Mouse (Mus musculus) cerebellum, adult 2 months (tissue): Measurements from ENCODE around the gene St8sia1. TPM values are rescaled to one million over a fixed set of nuclear protein-coding genes. Genes with fewer than 3 reads are reported as not detected.

Source experiments
- DNase-seq, 2 experiments: peaks; one replicate each; pipeline ENCODE4 v3.0.0; 2021
- H3K27ac ChIP-seq: fragments of 200-500 bp; 2 replicates; pipeline ENCODE4 v1.5.1; 2012; ENCODE audit warnings: low read length, control low read depth, inconsistent platforms; ENCODE audit not compliant: insufficient read depth
- H3K27me3 ChIP-seq: fragments of 200-500 bp; 2 replicates; pipeline ENCODE4 v1.6.1; 2012; ENCODE audit warnings: inconsistent platforms, mild to moderate bottlenecking, low read length, moderate library complexity; ENCODE audit not compliant: control insufficient read depth, insufficient read depth
- H3K4me1 ChIP-seq: fragments of 200-500 bp; 2 replicates; pipeline ENCODE4 v1.6.1; 2011; ENCODE audit warnings: low read length; ENCODE audit not compliant: control insufficient read depth, insufficient read depth
- H3K4me3 ChIP-seq: fragments of 200-500 bp; replicated peaks from 2 replicates; pipeline ENCODE3; 2011; ENCODE audit warnings: mild to moderate bottlenecking, low read depth, low read length, control low read depth; ENCODE audit not compliant: insufficient read depth
- CTCF ChIP-seq: fragments of 200-500 bp; IDR thresholded peaks from 2 replicates; pipeline ENCODE4 v1.5.1; 2011; ENCODE audit warnings: low read depth, mild to moderate bottlenecking, control low read depth, low read length, moderate library complexity, borderline replicate concordance; ENCODE audit not compliant: insufficient read depth
- POLR2A ChIP-seq: fragments of 200-500 bp; IDR thresholded peaks from 2 replicates; pipeline ENCODE4 v1.6.1; 2011; ENCODE audit warnings: low read length, control low read depth, borderline replicate concordance; ENCODE audit not compliant: insufficient read depth
- WGBS: fragments of 180-500 bp; shearing (Covaris S2); methylation state at CpG from one replicate; pipeline ENCODE4 v1.1.7; 2018; 5-methylcytosine and 5-hydroxymethylcytosine counted together
- polyA plus RNA-seq: library from polyadenylated mRNA; depleted of rRNA; stranded (reverse); fragments of >200 nt; gene quantifications from 2 replicates; pipeline ENCODE4 v1.2.3, GENCODE M21; 2012

St8sia1 gene
- polyA plus RNA-seq, 1 experiment = 22.2 TPM

DNA sequence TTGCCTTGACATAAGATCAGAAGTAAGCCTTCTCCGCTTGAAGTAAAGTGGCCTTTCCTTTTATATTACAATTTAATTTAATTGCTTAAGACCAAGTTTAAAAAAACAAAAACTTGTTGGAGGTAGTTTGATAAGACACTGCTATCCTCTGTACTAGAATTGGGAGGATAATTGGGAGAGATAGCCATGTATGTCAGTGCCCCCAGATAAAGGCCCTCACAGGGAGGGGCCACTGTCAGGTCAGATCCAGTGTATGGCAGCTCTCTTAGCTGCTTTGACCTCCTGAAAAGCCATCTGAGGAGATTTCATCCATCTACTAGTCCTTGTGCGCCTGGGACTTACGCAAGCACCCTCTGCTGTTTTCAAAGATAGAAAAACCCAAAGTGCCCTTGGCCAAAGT lies 9.0 kb downstream of the St8sia1 start:
- TF ChIP-seq POLR2A = no peak
- TF ChIP-seq CTCF = no peak
- Histone ChIP-seq H3K27ac (no peak overlapping the region), H3K4me1 (peaks cover 10% of the 10 kb centered on the region), H3K4me3 (no peak overlapping the region), H3K27me3 (no peaks in the 10 kb centered on the region)
- 98% methylated on average over 3 of the region's 3 CpGs for whole genome bisulfite sequencing
- peak in 1 of 2 experiments; percentile 6 for DNase-seq

DNA sequence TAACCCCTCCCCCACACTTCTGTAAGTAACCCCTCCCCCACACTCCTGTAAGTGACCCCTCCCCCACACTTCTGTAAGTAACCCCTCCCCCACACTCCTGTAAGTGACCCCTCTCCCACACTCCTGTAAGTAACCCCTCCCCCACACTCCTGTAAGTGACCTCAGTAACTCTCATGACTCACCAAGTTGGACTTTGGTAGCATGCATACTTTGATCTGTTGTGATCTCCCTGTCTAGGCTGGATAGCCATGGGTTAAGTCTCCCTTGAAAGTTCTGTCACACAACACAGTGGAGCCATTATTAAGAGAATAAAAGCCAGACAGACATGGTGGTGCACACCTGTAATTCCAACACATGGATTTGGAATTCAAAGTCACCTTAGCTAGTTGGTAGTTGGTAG lies 11.1 kb downstream of the St8sia1 start:
- TF ChIP-seq CTCF (no peak), POLR2A (no peak)
- peaks cover 16% of the 10 kb centered on the region for H3K4me1 ChIP-seq
- no peak overlapping the region for H3K27ac ChIP-seq
- H3K27me3 ChIP-seq = no peaks in the 10 kb centered on the region
- H3K4me3 ChIP-seq = no peak overlapping the region
- peak in 1 of 2 experiments; percentile 3 for DNase-seq

DNA sequence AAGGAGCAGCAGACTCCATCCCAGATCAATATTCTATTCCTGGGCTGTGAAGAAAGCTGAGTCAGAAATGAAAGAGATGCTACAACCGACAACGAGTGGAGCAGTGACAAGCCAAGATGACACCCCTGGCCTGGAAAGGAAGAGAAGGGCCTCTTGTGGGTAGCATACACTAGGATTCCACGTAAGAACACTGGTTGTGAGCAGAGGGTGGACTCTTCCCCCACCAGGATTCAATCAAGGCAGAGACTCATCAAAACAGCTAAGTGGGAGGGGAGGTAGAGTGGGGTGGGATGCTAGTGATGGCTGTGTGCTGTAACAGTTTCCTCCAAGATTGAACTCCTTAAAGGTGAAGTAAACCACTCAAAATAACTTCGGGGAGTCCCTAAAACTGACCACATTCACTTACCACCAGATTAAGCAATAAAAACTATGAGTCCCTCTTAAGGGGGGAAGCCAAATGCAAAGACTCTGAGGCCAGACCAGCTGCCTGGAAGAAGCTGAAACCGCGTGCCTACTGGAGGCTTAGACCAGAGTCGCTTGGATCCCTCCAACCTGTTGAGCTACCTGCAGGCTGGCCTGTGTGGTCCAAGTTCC lies 11.8 kb downstream of the St8sia1 start:
- no peak overlapping the region for H3K27ac ChIP-seq
- H3K27me3 ChIP-seq = no peaks in the 10 kb centered on the region
- peaks cover 16% of the 10 kb centered on the region for H3K4me1 ChIP-seq
- H3K4me3 ChIP-seq = no peak overlapping the region
- DNase-seq = peak in 1 of 2 experiments; percentile 2
- no peak for TF ChIP-seq CTCF
- TF ChIP-seq POLR2A = no peak
- 90% methylated on average over 7 of the region's 7 CpGs for WGBS

DNA sequence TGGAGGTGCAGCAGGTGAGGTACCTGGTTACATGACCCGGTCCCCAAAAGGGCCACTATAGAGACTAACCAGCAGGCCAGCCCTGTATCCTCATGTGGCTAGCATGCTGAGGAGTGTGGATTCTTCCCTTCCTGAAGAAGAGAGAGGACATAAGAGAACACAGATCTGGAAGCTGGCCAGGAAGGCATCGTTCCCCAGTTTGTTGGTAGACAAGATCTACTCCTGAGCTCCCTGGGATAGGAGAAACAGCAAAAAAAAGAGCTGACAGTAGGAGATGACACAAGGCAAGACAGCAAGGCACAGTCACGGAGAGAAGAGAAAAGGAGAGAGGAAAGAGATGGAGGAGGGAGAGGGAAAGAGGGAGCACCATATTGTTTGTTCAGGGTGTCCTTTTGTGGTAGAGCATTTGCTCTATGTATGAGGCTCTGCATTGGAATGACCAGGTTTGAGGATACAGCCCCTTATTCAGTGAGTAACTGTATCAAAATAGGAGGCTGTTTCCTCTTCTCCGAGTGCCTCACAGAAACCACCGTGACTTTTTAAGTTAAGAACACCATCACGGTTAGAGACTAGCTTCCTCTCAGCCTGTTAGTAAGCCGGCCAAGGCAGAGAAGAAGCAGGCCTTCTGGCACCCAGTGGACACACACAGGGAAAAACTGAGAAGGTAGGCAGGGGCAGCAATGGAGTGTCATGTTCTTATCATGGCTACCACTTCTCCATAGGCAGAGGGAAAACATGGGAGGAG lies 12.5 kb downstream of the St8sia1 start:
- H3K4me3 ChIP-seq = no peak overlapping the region
- H3K27me3 ChIP-seq = no peaks in the 10 kb centered on the region
- WGBS = 67% methylated on average over 7 of the region's 7 CpGs
- TF ChIP-seq CTCF = no peak
- no peak for TF ChIP-seq POLR2A
- peaks cover 16% of the 10 kb centered on the region for H3K4me1 ChIP-seq
- H3K27ac ChIP-seq = no peak overlapping the region
- peak in 1 of 2 experiments; percentile 16 for DNase-seq

DNA sequence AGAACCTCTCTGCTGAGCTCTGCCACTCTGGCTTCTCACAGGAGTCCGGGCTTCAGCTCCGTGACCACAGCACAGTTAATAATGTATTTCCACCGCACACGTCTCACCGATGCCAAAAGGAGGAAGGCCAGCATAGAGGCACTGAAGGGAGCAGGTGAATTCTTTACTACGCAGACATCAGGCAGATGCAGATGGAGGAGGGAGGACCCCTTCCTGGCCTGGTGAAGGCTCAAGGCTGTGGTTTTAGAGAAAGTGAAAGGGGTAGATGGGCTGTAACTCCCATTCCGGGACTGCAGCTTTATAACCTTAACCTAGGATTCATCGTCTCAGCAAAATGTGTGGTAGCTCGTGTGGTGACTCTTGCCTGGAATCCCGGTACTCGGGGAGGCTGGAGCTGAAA lies 13.9 kb downstream of the St8sia1 start:
- Histone ChIP-seq H3K4me1 (peaks cover 16% of the 10 kb centered on the region), H3K27ac (0 out of 2 replicates have a peak overlapping the region, but pooled peaks have one; percentile 19), H3K4me3 (no peak overlapping the region), H3K27me3 (no peaks in the 10 kb centered on the region)
- DNase-seq = peak in 1 of 2 experiments; percentile 23
- WGBS = 42% methylated on average over 11 of the region's 11 CpGs
- no peak for TF ChIP-seq POLR2A
- no peak for TF ChIP-seq CTCF

DNA sequence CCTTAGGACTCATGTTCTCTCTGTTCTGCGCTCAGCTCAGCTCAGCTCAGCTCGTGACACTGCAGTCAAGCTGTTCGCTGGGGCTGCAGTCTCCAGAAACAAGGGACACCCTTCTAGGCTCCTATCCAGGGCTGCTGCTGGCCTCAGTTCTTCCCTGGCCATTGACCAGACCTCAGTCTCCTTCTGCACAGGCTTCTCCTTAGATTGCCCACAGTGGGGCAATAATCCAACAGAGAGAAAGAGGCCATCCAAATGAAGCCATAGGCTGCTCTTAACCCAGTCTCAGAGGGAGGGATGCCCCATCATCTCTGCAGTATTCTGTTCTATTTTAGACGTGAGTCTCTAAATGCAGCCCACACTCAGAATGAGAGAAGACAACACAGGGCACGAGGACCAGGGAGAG lies 15.3 kb downstream of the St8sia1 start:
- Histone ChIP-seq H3K27ac (peak overlapping the region; percentile 21), H3K27me3 (no peaks in the 10 kb centered on the region), H3K4me1 (peaks cover 18% of the 10 kb centered on the region), H3K4me3 (no peak overlapping the region)
- 5% methylated on average over 5 of the region's 5 CpGs for WGBS
- DNase-seq = peak; percentile 84 to 93
- no peak for TF ChIP-seq CTCF
- no peak for TF ChIP-seq POLR2A

DNA sequence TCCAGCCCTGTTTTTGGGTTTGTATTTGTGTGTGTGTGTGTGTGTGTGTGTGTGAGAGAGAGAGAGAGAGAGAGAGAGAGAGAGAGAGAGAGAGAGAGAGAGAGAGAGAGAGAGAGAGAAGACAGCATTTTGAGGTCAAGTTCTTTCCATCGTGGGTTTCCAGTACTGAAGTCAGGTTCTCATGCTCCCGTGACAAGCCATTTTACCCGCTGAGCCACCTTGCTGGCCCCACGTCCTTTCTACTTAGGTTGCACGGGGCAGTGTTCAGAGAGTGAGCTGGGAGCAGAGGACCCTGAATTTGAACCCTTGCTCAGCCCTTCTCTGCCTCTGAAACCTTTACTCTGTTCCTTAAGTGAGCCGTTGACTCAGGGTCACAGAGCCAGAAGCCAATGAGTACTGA lies 17.2 kb downstream of the St8sia1 start:
- DNase-seq = peak in 1 of 2 experiments; percentile 3
- 82% methylated on average over 6 of the region's 6 CpGs for WGBS
- Histone ChIP-seq H3K27ac (no peak overlapping the region), H3K27me3 (no peaks in the 10 kb centered on the region), H3K4me3 (no peak overlapping the region), H3K4me1 (peaks cover 24% of the 10 kb centered on the region)
- TF ChIP-seq POLR2A = no peak
- no peak for TF ChIP-seq CTCF

DNA sequence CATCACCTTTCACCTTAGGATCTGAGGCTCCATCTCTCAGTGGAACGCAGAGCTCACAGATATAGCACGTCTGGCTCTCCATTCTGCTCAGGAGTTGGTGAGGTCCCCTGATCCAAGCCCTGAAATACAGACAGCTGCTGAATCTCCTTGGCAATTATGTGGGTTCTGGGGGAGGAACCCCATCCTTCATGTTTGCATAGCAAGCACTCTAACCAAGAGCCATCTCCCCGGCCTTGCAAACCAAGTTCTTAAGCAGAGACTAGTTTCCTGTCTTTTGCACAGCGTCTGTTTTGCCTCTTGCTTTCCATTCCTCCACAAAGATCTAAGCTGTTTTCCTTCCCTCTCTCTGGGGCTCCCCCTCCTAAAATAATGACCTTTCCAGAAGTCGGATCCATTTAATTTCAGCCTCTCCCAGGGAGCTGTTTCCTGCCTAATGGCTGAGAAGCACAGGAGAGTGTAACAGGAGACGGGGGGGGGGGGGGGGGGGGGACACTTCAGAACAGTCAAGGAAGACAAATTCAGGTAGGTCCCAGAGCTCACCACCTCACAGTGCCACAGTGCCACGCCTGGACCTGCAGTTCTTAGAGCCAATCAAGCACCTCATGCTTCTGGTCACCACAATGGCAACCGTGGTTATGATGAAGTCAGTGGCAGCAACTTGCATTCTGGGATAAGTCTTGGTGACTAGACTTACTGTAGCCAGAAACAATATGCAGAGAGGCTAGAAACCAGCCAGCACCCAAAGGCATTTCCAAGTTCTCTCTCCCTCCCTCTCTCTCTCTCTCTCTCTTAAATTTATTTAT lies 18.0 kb downstream of the St8sia1 start:
- H3K4me3 ChIP-seq = no peak overlapping the region
- WGBS = 83% methylated on average over 8 of the region's 8 CpGs
- TF ChIP-seq CTCF = no peak
- no peak for TF ChIP-seq POLR2A

More for the DNA sequence above, 18.0 kb downstream of the St8sia1 start:
- peak in 1 of 2 experiments; percentile 6 for DNase-seq
- Histone ChIP-seq H3K27ac (no peak overlapping the region), H3K27me3 (no peaks in the 10 kb centered on the region), H3K4me1 (peaks cover 24% of the 10 kb centered on the region)
